Mouse (Mus musculus) E14TG2a.4 (cell line): ENCODE data around the gene Slc4a3.

Experiments used
- H3K27me3 ChIP-seq: 2 replicates; pipeline ENCODE4 v1.6.1; 2014; ENCODE audit warnings: low read length, control low read depth; ENCODE audit not compliant: insufficient read depth
- H3K36me3 ChIP-seq: 2 replicates; pipeline ENCODE4 v1.6.1; 2014; ENCODE audit warnings: low read length, control low read depth; ENCODE audit not compliant: insufficient read depth
- H3K4me1 ChIP-seq: replicated peaks from 2 replicates; pipeline ENCODE4 v1.6.1; 2014; ENCODE audit warnings: low read depth, low read length, control low read depth
- H3K4me3 ChIP-seq: replicated peaks from 2 replicates; pipeline ENCODE4 v1.5.1; 2014; ENCODE audit warnings: mild to moderate bottlenecking, low read length
- H3K9me3 ChIP-seq: 2 replicates; pipeline ENCODE4 v1.6.1; 2014; ENCODE audit warnings: low read length, control low read depth
- CTCF ChIP-seq: conservative IDR thresholded peaks from 2 replicates; pipeline ENCODE4 v1.5.1; 2014; ENCODE audit warnings: low read length
- NANOG ChIP-seq: IDR thresholded peaks from 2 replicates; pipeline ENCODE4 v1.6.1; 2014; ENCODE audit warnings: borderline replicate concordance, low read length, mixed read lengths
- POU5F1 ChIP-seq: IDR thresholded peaks from 2 replicates; pipeline ENCODE4 v1.6.1; 2014; ENCODE audit warnings: low read length, borderline replicate concordance

The Slc4a3 gene

GRCm38 (mm10) chr1:75561221-75561897 is 15.3 kb downstream of the Slc4a3 start:
- H3K27me3 ChIP-seq: peaks cover 6% of the 10 kb centered on the region; the same call in 1 of the 2 replicates
- H3K4me1 ChIP-seq: peaks cover 56% of the 10 kb centered on the region
- H3K9me3 ChIP-seq: peaks cover 10% of the 10 kb centered on the region
- TF ChIP-seq POU5F1 (no peak), NANOG (no peak), CTCF (no peak)
- peaks cover 5% of the 10 kb centered on the region; the same call in 1 of the 2 replicates for H3K36me3 ChIP-seq
- no peak overlapping the region for H3K4me3 ChIP-seq

GRCm38 (mm10) chr1:75561898-75562238 is 15.8 kb downstream of the Slc4a3 start:
- Histone ChIP-seq H3K4me3 (no peak overlapping the region), H3K27me3 (peaks cover 6% of the 10 kb centered on the region; the same call in 1 of the 2 replicates), H3K36me3 (peaks cover 5% of the 10 kb centered on the region; the same call in 1 of the 2 replicates), H3K4me1 (peaks cover 51% of the 10 kb centered on the region), H3K9me3 (peaks cover 10% of the 10 kb centered on the region)
- no peak for TF ChIP-seq NANOG
- TF ChIP-seq CTCF: no peak
- TF ChIP-seq POU5F1: no peak

GRCm38 (mm10) chr1:75564102-75564501 is 18.0 kb downstream of the Slc4a3 start:
- H3K27me3 ChIP-seq: peaks cover 6% of the 10 kb centered on the region; the same call in 1 of the 2 replicates
- peaks cover 10% of the 10 kb centered on the region for H3K9me3 ChIP-seq
- no peaks in the 10 kb centered on the region for H3K36me3 ChIP-seq
- H3K4me3 ChIP-seq: no peak overlapping the region
- TF ChIP-seq CTCF: no peak
- no peak for TF ChIP-seq POU5F1
- no peak for TF ChIP-seq NANOG
- H3K4me1 ChIP-seq: peaks cover 28% of the 10 kb centered on the region

GRCm38 (mm10) chr1:75564916-75565315 is 18.9 kb downstream of the Slc4a3 start:
- H3K9me3 ChIP-seq: peaks cover 10% of the 10 kb centered on the region
- no peak overlapping the region for H3K4me3 ChIP-seq
- peaks cover 23% of the 10 kb centered on the region for H3K4me1 ChIP-seq
- TF ChIP-seq CTCF (no peak), NANOG (no peak), POU5F1 (no peak)
- peaks cover 7% of the 10 kb centered on the region; the same call in 1 of the 2 replicates for H3K27me3 ChIP-seq
- no peaks in the 10 kb centered on the region for H3K36me3 ChIP-seq

GRCm38 (mm10) chr1:75565616-75566015 is 19.6 kb downstream of the Slc4a3 start:
- TF ChIP-seq NANOG (no peak), CTCF (no peak), POU5F1 (no peak)
- Histone ChIP-seq H3K36me3 (no peaks in the 10 kb centered on the region), H3K4me3 (no peak overlapping the region), H3K4me1 (peaks cover 19% of the 10 kb centered on the region), H3K27me3 (peaks cover 11% of the 10 kb centered on the region; the same call in 1 of the 2 replicates), H3K9me3 (peaks cover 10% of the 10 kb centered on the region)

GRCm38 (mm10) chr1:75570403-75570802 is 24.3 kb downstream of the Slc4a3 start:
- H3K27me3 ChIP-seq: peaks cover 10% of the 10 kb centered on the region; the same call in 1 of the 2 replicates
- H3K4me1 ChIP-seq: peaks cover 8% of the 10 kb centered on the region
- H3K9me3 ChIP-seq: no peaks in the 10 kb centered on the region
- TF ChIP-seq NANOG (no peak), POU5F1 (no peak), CTCF (no peak)
- H3K36me3 ChIP-seq: no peaks in the 10 kb centered on the region
- no peak overlapping the region for H3K4me3 ChIP-seq

- TF ChIP-seq NANOG: no peak
- TF ChIP-seq CTCF: no peak
- TF ChIP-seq POU5F1: no peak
Observed at GRCm38 (mm10) chr1:75572776-75573175, 26.7 kb downstream of the Slc4a3 start.

GRCm38 (mm10) chr1:75573715-75574114 is 27.6 kb downstream of the Slc4a3 start:
- Histone ChIP-seq H3K4me3 (no peak overlapping the region), H3K27me3 (peaks cover 10% of the 10 kb centered on the region; the same call in 1 of the 2 replicates), H3K36me3 (no peaks in the 10 kb centered on the region), H3K9me3 (no peaks in the 10 kb centered on the region), H3K4me1 (0 out of 2 replicates have a peak, but pooled peaks cover 3% of the 10 kb centered on the region)
- TF ChIP-seq NANOG (no peak), CTCF (no peak), POU5F1 (no peak)

More at GRCm38 (mm10) chr1:75572776-75573175, 26.7 kb downstream of the Slc4a3 start:
- Histone ChIP-seq H3K4me3 (no peak overlapping the region), H3K27me3 (peaks cover 10% of the 10 kb centered on the region; the same call in 1 of the 2 replicates), H3K36me3 (no peaks in the 10 kb centered on the region), H3K9me3 (no peaks in the 10 kb centered on the region), H3K4me1 (0 out of 2 replicates have a peak, but pooled peaks cover 3% of the 10 kb centered on the region)
